Mouse (Mus musculus): ENCODE measurements around the gene Sept4. TPM values are rescaled to one million over a fixed set of nuclear protein-coding genes. Genes with fewer than 3 reads are reported as not detected.
A peak's percentile ranks its signal among the peaks of the same experiment; 100 is the strongest.

The Sept4 gene
- total RNA-seq, 2 experiments from 2014 or later: 10.9 to 14.7 TPM

DNA sequence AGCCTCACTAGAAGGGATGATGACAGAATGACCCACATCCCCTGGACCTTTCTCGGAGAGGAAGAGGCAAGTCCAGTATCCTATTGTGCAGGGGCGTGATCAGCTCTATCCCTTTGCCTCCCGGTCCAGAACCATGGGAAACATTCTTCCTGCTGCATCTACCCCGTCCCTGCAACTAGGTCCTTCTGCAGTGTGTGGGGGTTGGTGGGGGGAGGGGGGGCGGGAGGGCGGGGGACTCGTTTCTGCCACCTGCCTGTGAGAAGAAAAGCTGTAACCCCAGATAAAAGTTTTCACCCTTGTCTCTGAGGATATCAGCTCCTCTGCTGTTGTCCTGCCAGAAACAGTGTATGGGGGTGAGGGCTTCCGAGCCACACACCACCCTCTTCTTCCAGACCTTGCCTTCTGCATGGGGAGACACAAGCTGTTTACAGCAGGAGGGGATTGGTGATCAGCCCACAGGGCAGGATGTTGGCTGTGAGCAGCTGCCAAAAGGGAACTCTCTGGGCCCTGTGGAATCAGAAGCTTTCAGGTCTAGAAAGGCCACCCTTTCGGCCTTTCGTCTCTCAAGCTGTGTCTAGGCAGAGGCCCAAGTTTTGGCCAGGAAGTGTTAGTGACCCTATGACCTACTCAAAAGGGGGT lies 10.4 kb downstream of the Sept4 start:
- no peak for DNase-seq

DNA sequence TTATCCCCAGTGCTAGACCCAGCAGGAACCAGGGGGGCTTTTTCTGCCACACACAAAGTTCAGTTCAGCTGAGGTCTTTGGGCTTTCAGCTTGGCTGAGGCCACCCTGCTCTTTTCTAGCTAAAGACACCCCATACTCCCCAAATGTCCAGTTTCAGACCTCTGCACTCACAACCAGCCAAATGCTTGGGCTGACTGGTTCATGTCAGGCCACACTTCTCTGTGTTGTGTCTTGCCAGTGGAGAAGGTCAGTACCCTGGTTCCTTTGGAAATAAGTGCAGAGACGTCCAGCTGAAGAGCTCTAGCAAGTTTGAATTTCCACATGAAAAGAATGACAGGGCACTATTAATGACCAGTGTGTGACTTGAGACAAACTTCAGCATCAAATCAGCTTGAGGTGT lies 11.0 kb downstream of the Sept4 start:
- no peak for DNase-seq

DNA sequence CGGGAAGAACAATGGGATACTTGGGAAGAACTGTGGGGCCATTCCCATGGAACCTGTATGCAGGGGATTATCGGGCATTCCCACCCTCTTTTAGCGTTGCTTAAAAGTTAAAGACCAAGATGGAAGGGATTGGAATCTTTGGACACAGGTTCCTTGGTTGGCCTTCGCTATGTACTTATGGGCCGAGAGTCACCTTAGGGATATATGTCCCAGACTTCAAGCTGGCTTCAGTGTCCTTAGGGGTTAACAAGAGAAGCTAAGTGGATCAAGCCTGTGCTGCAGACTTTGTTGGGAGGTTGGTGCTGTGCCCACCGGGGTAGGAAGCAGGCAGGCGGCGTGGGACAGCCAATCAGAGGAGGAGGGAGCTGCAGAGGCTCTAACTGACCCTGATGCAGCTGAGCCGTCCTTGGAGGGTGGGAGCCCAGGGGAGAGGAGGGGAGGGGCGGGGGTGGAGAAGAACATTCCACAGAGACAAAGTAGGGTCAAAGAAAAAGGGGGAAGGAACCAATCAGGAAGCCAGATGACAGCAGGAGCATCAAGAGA lies 11.9 kb downstream of the Sept4 start:
- DNase-seq: no peak

DNA sequence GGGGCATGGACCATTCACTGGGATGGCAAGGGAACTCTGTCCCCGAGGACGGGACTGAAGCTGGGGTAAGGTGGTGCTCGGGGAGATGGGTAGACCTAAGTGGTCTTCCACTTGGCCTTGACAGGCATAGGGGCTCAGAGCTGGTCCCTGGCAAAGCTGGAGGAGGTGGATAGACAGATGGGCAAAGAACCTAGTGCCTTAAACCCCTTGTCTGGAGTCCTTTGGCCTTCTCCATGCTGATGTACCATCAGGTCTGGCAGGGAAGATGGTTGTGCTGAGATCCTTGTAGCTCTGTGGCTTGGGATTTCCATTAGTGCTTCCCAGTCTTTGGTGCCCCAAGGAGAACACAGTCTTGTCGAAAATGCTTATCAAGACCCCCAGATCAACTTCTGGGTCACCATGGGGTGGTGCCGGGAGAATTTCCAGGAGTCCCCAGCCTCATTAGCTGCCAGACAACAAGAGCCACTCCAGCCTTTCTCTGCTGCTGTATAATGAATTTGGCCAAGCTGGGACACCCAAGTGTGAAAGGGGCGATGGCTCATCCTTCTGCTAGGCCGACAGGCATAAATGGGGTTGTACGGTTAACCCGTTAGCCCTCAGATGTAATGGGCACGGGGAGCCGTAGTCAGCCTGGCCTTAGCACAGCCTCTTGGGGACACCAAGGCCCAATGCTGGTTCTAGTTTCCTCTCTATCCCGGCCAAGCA lies 12.6 kb downstream of the Sept4 start:
- no peak for DNase-seq

DNA sequence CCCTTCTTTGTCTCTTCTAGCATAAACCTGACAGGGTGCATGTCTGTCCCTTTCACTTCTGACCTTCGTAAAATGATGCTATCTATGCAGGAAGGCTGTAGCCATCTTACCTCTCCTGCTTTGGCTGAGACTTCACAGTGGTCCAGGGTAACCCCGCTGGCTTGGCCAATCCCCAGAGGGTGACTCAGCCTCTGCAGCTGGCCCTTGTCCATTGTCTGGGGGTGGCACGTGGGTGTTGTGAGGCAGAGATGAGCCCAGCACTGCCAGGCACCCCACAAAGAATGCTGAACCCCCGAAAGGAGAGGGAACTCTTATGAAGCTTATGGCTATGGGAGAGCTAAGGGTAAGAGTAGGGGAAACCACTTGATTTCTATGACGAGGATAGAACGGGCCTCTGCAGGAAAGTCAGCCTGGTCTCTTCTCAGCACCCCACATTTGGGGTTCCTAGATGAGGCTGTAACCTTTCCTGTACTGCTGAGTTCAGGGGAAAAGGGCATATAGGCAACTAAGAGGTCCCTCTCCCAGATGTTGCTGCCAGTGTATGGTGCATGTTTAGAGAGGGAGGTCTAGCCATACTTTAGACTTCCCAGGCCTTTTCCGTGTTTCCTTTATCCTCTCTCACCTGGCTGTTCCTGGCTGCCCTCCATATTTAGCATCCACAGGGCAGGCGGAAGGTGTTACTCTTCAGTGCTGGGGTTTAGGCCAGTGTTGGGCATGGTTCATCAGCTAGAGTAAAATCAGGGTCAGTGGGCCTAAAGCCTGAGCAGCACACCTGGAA lies 13.4 kb downstream of the Sept4 start:
- no peak for DNase-seq

DNA sequence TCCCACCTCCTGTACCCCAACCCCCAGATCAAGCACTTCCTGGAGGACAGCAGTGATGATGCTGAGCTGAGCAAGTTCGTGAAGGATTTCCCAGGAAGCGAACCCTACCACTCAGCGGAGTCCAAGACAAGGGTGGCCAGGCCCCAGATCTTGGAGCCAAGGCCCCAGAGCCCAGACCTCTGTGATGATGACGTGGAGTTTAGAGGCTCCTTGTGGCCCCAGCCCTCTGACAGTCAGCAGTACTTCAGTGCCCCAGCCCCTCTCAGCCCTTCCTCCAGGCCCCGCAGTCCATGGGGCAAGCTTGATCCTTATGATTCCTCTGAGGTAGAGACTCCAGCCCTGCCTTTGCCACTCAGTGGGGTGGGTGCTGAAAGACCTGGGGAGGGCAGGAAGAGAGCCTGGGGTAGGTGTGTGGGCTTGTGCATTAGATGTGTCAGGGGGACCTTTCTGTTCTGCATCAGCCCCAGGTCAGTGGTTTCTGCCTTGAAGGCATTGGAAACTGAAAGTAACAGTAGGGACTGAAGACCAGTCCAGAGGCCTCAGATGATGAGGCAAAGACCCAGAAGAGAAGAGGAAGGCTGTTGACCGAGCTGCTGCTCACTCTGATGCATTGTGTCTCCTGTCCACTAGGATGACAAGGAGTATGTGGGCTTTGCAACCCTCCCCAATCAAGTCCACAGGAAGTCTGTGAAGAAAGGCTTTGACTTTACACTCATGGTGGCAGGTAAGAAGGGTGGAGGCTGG lies 14.8 kb downstream of the Sept4 start:
- DNase-seq: no peak

DNA sequence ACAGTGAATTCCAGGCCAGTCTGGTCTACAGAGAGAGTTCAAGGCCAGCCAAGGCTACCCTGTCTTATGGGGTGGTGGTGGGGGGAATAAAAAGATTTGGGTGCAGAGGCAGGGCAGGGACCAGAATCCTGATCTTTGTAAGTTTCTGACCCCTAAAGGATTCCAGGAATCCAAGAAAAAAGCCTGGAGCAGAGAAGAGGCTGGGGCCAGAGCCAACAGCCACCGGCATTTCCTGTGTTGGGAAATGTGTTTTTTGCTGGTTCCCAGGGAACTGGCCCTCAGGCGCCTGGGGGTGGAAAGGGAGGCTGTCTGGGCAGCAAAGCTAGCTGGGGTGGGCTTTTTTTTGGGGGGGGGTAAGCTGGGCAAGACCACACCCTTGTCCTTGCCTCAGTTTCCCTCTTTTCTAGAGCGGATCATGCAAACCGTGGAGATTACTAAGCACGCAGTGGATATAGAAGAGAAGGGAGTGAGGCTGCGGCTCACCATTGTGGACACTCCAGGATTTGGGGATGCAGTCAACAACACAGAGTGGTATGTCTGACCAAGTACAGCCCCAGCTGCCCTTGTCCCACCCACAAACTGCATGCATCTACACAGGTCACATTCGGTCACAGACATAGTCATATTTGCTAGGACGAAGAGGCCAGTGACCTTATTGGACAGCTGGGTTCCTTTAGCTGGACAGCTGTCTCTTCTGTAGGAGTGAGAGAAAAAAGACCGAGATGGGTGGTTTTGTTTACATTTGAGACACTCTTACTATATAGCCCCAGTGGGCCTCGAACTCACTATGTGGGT lies 16.2 kb downstream of the Sept4 start:
- peak; percentile 52 for DNase-seq

DNA sequence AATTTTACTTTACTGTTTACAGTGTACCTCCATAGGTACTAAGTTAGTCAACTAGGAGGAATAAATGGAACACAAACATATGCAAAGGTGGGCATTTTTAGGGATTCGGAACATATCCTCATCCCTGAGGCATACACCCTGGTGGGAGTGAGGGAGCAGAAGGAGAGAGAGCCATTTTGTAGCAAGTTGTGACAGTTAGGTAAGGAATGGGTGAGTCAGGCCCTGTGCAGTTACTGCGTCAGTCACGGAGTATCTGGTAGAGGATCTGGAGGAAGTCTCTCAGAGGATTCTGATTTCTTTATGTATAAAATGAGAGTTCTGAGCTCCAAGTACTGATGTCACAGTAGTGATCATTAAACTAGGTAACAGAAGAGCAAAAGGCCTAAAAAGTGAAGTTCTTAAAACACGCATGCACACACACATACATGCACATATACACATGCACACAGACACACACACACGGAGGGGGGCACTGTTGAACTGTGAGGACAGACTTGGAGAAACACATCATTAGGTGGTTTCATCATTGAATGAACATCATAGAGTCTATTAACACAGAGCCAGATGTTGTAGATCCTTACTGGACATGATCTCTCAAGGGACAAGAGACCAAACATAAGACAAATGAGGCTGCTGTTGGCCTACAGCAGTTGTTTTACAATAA lies 18.6 kb downstream of the Sept4 start:
- no peak for DNase-seq

DNA sequence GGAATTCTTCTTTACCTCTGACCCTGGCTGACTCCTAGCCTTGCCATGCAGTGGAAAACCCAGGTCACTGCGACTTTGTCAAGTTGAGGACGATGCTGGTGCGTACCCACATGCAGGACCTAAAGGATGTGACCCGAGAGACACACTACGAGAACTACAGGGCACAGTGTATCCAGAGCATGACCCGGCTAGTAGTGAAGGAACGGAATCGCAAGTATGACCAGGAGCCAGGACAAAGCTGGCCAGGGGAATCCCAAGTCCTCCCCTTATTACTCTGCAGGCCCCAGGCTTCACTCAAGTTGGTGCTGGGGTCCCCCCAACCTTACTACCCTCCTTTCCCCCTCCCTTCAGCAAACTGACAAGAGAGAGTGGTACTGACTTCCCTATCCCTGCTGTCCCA lies 20.9 kb downstream of the Sept4 start:
- no peak for DNase-seq

DNA sequence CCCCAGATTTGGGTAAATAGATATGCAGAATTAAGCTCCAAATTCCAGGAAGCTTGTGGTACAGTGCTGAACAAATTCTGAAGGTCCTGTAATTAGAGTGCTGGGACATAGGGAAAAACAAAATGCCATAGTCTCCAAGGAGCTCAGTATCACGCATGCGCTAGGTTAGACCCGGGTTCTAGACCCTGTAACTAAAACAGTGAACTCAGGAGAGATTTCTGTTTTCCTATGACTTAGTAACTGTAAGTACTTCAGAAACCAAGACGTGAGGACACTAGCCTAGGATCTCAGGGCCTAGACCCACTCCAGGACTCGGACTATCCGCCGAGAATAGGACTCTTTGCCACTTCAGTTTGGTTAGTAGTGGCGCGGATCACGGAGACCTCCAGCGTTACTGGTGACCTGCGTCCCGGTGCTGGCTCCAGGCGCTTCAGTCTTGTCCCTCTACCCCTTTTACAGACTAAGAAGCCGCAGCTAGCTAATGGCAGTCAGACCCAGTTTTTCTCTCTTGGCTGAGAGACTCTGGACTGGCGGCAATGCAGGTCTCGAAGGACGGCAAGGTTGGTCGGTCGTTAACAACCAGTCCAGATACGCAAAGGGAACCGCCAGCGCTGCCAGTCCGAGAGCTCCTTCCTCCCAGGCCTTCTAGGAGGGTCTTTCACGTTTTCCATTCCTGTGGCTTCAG lies 22.3 kb downstream of the Sept4 start:
- DNase-seq: no peak

DNA sequence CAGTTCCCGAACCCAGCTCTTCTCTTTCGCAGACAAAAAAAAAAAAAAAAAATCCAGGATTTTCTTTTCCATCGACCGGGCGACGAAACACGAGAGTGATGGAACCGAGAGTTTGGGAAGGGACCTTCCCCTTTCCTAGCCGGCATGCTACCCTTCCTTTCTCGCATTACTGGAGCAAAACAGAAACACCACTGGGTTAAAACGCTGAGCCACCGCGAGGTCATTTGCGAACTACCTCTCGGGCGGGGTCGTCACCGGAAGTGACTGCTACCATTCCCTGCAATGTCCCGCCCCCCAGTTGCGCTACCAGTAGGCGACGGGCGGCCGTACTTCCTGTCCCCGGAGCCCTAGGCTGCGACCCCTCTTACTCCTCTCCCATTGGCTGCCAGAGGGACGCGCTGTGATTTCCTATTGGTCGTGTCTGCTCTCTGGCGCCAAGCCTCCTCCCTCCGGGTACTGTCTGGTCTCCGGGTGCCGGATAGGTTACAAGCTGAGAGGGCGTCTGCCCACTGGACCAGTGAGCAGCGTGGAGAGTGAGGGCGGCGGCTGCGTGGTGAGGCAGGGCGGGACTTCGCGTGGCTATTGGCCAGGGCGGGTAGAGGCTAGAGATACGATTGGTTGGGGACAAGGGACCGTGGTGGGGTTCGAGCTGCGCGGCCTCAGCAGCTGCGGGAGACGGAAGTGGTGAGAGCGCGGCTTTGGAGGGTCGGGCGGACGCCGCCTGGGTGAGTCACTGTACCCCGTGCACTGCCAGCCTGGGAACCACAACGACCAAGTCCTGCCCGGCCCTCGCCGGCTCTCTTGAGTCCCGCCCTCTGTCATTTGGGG lies 23.0 kb downstream of the Sept4 start, which contains the start of gene Mtmr4:
TSS of gene Mtmr4 (plus strand) at position 637 of the 828 bp plus-strand sequence.
- DNase-seq: peak; percentile 100

DNA sequence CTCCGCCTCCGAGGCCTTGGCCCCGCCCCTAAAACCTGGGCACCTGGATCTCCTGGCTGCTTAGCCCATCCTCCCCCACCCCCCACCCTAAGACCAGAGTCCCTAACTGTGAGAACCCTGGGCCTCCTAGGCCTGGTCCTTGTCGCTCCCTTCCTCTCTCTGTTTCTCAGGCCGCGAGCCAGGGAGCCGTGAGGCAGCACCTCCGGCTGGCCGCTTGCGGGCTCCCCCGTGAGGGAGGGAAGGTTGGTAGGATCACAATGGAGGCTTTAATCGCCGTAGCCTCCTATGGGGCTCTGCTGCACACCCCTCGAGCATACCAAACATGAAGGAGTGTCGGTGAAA lies 23.6 kb downstream of the Sept4 start:
- no peak for DNase-seq

DNA sequence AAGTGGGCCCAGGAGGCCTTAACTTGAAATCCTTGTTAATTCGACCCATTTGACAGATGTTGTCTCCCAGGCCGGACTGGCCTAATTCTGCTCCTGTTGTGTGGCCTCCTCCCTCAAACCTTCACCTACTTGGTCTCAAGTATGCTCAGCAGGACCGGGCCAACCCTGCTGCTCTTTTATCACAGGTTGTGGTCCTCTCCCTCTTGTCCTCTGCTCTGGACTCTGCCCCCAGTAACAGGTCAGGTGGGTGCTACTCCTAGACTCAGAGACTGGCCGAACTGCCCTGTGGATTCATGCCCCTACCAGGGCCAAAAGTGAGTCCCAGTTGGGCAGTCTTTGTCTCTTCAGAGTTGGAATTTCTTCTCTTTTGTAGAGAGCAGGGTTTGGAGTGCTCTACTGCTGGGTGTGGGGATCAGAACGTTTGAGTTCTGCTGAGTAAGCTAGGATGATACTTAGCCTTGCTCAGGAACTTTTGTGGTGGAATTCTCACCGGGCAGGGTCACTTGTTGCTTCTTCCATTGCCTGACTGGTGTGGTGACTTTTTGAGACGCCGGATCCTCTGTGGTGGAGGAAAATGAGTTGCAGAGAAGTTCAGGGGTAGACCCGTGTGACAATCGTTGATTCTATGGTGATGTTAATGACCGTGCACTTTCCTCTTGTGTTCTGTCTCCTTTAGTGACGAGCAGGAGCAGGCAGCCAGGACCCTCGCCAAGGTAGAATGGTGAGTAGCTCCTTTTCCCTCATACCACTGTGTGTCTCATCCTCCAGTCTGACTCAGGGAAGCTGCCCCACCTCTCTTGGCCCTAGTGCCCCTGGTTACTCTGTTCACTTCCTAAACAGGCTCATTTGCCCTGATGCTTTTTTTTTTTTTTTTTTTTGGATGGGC lies 24.3 kb downstream of the Sept4 start:
- DNase-seq: no peak

DNA sequence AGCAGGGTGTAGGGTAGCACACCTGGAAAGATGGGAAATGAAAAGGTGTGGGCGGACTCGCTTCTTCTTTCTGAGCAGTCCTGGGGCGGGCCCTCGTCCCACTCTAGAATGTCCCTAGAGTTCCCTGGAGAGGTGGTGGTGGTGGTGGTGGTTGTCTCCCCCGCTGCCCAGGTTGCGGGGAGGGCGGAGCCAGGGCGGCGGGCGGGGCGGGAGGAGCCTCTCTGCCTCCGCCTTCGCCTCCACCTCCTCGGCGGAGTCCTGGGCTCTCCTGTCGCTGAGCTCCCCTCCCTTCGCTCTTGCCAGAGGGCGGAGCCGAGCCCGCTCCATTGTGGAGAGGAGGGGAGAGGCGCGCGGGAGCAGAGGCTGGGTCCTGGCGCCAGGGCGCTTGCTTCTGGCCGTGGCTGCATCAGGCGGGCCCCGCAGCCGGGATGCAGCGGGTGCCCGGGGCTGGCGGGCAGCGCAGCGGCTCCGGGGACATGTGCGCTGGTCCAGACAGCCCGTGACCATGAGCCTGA lies 26.7 kb downstream of the Sept4 start:
- DNase-seq: peak; percentile 89

DNA sequence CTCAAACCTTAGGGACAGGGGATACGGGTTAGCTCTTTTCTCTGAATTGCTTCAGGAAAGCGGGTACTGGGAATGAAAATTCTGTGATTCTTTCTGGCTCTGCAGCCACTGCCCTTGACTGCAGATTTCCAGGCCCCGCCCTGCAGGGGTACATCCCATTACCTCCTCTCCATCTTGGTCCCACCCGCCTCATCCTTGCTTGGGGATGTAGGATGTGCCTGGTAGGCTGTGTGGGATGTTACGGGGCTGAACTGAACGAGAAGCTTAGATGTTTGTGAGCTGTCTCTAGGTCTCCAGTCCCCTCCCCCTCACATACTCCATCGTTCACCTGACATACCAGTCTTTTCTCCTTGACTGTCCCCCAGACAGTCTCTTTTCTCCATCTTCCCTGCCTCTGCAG lies 27.3 kb downstream of the Sept4 start:
- no peak for DNase-seq

DNA sequence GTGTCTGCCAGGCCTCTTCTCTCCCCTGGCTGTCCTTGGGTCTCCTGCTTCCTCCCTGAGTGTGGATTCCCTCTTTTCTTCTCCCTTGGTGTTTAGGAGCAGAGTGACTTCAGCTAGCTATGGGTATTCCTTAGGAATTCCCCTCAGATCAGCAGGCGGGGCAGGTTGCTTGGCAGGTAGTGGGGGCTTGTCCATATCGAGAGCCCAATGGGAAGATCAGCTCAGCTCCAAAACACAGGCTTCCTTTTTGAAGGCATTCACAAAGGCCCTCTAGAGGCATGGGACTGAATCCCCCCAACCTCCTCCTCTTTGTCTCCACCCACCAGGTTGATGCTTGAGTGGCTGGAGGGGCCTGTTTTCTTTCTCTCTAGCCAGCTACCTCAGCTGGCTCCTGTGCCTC lies 27.8 kb downstream of the Sept4 start:
- no peak for DNase-seq

DNA sequence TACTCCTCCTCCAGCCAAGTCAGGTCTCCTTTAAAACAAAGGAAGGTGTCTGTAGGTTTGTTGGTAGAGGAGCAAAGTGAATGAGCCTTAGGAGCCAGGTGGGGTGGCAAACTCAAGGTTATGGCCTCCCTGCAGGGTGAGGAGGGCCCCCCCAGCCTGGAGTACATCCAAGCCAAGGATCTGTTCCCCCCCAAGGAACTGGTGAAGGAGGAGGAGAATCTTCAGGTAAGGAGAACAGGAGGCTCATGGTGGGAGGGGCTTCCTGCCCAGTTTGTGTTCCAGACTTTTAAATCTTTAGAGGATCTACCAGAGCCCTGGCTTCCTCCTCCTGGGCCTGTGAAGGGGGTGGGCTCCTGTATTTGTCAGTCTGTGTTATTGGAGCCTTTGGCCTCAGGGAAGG lies 28.4 kb downstream of the Sept4 start:
- DNase-seq: no peak

Measured in gastrocnemius, postnatal 25 days (tissue).